Mouse (Mus musculus): ENCODE results near the gene Nmnat2.

Gene Nmnat2

DNA sequence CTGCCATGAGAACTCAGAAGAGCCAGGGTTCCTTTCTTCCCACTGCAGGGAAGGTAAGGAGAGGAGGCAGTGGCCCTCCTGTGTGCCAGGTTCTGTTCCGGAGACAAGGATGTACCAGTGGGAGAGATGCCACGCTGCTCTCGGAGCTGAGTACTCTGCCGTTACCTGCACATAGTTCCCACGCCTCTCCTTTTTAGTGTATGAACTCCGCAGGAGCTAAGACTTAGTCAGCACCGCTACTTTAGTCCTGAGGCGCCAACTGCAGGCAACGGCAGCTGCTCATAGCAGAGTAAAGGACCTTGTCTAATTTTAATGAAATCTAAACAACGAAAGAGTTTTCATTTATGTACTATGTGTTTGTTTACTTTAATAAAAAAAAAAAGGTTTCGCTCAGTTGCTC, 185.5 kb downstream of the Nmnat2 start:
- H3K36me3 ChIP-seq (ENCODE audit: control insufficient read depth, insufficient read depth, low read length, poor library complexity, severe bottlenecking) = no peaks in the 10 kb centered on the region
- no peak for DNase-seq (ENCODE audit: low read depth, low spot score)
- H3K27me3 ChIP-seq (ENCODE audit: control insufficient read depth, insufficient read depth, low read length, poor library complexity, severe bottlenecking) = no peaks in the 10 kb centered on the region

DNA sequence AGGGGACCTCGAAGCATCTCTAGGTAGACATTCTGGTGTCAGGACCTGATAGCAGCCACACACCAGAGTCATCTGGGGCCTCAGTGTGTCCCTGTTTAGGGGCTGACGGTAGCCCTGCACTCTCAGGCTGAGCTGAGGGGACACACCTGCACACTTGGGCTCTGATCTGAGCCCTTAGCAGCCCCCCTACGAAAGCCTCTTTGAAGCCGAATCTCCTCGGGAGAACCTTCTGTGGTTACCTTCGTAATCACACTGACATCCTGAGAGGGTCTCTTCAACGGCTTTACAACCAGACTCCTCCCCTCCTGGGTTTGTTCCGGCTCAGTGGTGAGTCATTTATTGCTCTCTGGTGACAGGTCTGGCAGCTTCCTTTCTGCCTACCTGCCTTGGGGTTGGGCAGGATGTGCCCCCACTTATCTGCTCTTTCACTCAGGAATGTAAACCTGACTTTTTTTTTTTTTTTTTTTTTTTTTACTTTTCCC, 186.0 kb downstream of the Nmnat2 start:
- no peak for DNase-seq (ENCODE audit: low read depth, low spot score)
- Histone ChIP-seq H3K36me3 (ENCODE audit: control insufficient read depth, insufficient read depth, low read length, poor library complexity, severe bottlenecking) (no peaks in the 10 kb centered on the region), H3K27me3 (ENCODE audit: control insufficient read depth, insufficient read depth, low read length, poor library complexity, severe bottlenecking) (no peaks in the 10 kb centered on the region)

DNA sequence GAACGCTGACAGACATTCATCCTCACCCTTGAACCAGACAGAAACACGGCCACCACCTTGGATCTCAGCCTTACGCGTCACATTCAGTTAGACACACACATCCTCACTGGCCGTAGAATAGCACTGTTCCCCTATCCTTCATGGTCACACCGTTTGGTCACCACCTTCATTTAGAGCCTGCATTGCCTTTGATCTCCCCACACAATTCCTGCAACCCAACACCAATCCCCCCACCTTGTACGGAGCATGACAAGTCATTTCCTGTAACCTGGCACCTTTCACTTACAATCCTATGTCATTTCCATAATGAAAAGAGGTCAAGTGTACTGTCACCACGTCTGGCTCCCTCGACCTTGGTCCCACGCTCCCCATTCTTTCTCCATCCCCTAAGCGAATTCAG, 189.2 kb downstream of the Nmnat2 start:
- no peaks in the 10 kb centered on the region for H3K36me3 ChIP-seq (ENCODE audit: control insufficient read depth, insufficient read depth, low read length, poor library complexity, severe bottlenecking)
- DNase-seq (ENCODE audit: low read depth, low spot score) = no peak
- H3K27me3 ChIP-seq (ENCODE audit: control insufficient read depth, insufficient read depth, low read length, poor library complexity, severe bottlenecking) = no peaks in the 10 kb centered on the region

DNA sequence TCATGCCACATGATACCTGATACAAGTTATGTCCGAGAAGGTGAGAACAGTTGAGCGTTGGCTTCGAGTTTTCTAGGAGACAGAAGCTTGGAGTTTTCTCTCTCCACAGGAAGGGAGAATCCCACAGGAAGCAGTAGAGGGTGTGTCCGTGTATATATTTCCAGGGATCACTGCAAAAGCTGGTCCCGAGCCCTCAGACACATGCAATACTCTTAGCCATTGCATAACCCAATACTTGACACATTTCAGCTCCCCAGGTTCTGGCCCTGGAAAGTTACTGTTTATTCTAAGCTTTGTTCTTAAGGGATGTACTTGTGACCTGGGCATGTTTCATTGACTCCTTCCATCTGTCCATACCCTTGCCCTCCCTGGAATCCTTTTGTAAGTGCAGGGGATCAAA, 191.0 kb downstream of the Nmnat2 start:
- DNase-seq (ENCODE audit: low read depth, low spot score) = no peak
- H3K36me3 ChIP-seq (ENCODE audit: control insufficient read depth, insufficient read depth, low read length, poor library complexity, severe bottlenecking) = no peaks in the 10 kb centered on the region
- no peaks in the 10 kb centered on the region for H3K27me3 ChIP-seq (ENCODE audit: control insufficient read depth, insufficient read depth, low read length, poor library complexity, severe bottlenecking)

DNA sequence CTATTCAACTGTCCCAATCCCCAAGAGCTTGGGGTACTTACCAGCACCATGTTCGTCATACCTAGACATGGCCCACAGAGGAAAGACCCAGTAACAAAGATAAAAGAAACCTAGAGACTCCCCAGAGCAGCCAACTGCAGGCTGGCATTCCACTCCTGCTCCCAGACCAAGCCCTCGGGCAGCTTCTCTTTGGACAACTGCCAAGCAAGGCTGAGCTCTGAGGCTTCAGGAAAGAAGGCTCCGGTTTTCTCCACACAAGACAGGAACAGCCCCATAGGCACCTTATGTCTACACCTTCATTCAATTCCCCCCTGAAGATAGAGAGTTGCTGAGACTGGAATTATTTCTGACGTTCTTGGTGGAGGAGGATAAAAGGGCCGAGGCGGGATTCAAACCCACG, 197.8 kb downstream of the Nmnat2 start:
- DNase-seq (ENCODE audit: low read depth, low spot score) = no peak
- Histone ChIP-seq H3K27me3 (ENCODE audit: control insufficient read depth, insufficient read depth, low read length, poor library complexity, severe bottlenecking) (no peaks in the 10 kb centered on the region), H3K36me3 (ENCODE audit: control insufficient read depth, insufficient read depth, low read length, poor library complexity, severe bottlenecking) (no peaks in the 10 kb centered on the region)

DNA sequence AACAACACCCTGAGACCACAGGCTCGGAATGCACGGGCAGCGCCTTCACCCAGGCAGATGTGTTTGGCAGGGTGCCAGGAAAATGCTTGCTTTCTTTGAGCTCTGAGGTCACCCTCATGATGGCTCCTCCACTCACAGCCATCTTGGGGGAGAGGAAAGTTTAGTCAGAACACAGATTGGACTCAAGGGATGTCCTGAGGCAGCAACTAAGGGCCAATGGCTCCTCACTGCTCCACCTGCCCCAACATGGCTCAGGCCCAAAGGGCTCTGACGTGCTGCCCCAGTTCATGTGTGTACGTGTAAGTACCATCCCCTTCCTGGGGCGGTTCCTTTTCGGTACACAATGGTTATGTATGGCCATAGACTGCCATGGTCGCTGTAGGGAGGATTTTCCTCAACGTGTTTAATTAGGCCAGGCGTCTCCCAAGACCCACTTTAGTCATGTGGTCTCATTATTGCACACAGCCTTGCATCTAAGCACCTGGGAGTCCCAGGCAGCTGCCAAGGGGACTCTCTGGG, 198.9 kb downstream of the Nmnat2 start:
- DNase-seq (ENCODE audit: low read depth, low spot score) = no peak
- Histone ChIP-seq H3K36me3 (ENCODE audit: control insufficient read depth, insufficient read depth, low read length, poor library complexity, severe bottlenecking) (no peaks in the 10 kb centered on the region), H3K27me3 (ENCODE audit: control insufficient read depth, insufficient read depth, low read length, poor library complexity, severe bottlenecking) (no peaks in the 10 kb centered on the region)

DNA sequence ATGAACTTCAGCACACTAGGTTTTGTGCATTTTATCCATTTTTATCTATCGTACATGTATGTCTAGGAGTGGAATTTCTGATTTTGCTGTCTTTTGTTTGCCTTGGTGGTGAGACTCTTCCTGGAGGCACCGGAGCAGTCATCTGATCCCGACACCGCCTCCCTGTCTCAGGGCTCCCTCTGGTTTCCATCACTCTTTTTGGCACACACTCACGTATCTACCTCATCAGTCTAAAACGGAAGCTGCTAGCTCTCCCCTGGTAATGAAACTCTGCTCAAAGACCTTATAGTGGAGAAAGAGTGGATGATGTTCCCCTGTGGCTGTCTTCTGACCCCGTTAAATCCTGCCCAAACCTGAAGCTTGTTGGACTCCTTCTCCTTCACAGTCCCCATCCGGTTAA, 200.6 kb downstream of the Nmnat2 start:
- Histone ChIP-seq H3K27me3 (ENCODE audit: control insufficient read depth, insufficient read depth, low read length, poor library complexity, severe bottlenecking) (no peaks in the 10 kb centered on the region), H3K36me3 (ENCODE audit: control insufficient read depth, insufficient read depth, low read length, poor library complexity, severe bottlenecking) (no peaks in the 10 kb centered on the region)
- DNase-seq (ENCODE audit: low read depth, low spot score) = no peak

DNA sequence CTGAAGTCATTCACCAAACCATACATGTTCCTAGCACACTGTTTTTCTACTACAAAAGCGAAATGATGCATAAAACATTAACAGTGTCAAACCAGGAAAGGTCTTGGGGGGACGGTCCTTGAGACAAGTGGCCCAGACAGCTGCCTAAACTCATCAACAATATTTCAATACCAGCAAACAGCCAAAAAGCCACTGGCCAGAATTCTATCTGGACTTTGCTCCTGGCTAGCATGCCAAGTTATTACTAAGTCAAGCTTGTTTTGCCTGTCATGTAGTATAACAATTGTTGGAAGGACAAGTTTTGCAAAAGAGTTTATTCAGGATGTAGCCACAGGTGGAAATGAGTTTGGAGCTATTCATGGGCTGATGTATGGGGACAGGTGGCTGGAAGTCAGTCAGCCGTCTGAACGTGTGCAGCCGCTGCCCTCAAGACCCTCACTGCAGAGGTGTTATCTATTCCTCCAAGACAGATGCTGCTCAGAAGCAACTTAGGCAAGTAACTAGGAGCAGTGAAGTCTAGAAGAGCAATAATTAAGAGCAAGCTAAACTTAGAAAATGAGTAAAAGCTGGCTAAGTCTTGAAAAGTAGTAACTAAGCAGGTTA, 202.3 kb downstream of the Nmnat2 start:
- Histone ChIP-seq H3K27me3 (ENCODE audit: control insufficient read depth, insufficient read depth, low read length, poor library complexity, severe bottlenecking) (no peaks in the 10 kb centered on the region), H3K36me3 (ENCODE audit: control insufficient read depth, insufficient read depth, low read length, poor library complexity, severe bottlenecking) (no peaks in the 10 kb centered on the region)
- no peak for DNase-seq (ENCODE audit: low read depth, low spot score)

DNA sequence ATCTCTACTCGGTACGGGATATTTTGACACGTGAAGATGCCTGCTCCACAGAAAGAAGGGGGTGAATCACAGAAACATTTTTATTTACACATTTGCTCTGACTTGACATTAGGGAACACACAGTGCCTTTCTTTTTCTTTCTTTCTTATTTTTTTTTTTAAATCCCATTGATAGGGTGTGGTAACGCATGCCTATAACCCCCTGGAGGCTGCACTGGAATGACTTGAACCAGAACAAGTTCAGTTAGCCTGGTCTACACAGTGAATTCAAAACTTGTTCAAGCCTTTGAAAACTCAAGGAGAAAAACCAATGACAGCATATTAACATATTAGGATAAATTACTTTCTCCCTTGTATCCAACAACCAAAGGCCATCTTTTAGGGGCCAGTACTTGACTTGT, 204.3 kb downstream of the Nmnat2 start:
- no peak for DNase-seq (ENCODE audit: low read depth, low spot score)
- Histone ChIP-seq H3K36me3 (ENCODE audit: control insufficient read depth, insufficient read depth, low read length, poor library complexity, severe bottlenecking) (no peaks in the 10 kb centered on the region), H3K27me3 (ENCODE audit: control insufficient read depth, insufficient read depth, low read length, poor library complexity, severe bottlenecking) (no peaks in the 10 kb centered on the region)

DNA sequence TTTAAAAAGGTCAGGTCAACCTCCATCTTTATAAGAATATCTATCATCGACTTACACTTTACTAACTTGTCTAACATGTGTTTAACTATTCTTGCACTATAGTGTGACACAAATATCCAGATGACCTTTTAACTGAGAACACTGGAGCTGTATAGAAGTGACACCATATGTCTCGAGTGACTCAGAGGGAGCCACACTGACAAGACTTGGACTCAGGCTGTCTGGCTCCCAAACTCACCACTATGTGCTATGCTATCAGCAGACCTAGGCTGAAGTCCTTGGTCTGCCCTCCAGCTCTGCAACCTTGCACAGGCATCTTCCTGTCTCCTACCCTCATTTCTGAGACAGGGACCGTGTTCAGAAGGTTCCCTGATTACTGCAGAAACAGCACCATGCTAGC, 209.0 kb downstream of the Nmnat2 start:
- H3K36me3 ChIP-seq (ENCODE audit: control insufficient read depth, insufficient read depth, low read length, poor library complexity, severe bottlenecking) = no peaks in the 10 kb centered on the region
- no peak for DNase-seq (ENCODE audit: low read depth, low spot score)
- H3K27me3 ChIP-seq (ENCODE audit: control insufficient read depth, insufficient read depth, low read length, poor library complexity, severe bottlenecking) = no peaks in the 10 kb centered on the region

DNA sequence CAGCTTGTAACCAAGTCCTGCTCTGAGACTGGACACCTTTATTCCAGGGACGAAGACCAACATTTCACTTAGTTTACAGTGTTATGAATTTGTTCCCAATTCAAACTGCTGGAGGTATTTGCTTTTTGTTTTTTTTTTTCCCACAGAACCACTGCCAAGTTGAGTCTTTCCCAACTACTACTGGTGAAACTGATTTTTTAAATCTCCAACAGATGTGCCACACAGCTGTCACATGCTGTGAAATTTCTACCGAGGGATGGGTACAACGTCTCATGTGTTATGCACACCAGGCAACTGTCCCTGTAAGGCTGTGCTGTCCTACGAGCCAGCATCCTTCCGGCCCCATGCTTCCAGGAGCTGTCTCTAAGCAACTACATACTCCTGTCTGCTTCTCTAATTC, 213.5 kb downstream of the Nmnat2 start:
- Histone ChIP-seq H3K36me3 (ENCODE audit: control insufficient read depth, insufficient read depth, low read length, poor library complexity, severe bottlenecking) (no peaks in the 10 kb centered on the region), H3K27me3 (ENCODE audit: control insufficient read depth, insufficient read depth, low read length, poor library complexity, severe bottlenecking) (no peaks in the 10 kb centered on the region)
- no peak for DNase-seq (ENCODE audit: low read depth, low spot score)

Data from splenic B cell, adult 2 months (primary cell).